Mouse (Mus musculus) small intestine, adult 2 months (tissue): ENCODE measurements around the gene Sepsecs.

Experiments
- CTCF ChIP-seq: fragments of 200-500 bp; IDR thresholded peaks from 2 replicates; pipeline ENCODE4 v1.5.1; 2012; ENCODE audit warnings: low read depth, mild to moderate bottlenecking, control low read depth, inconsistent platforms, low read length, moderate library complexity, mixed read lengths; ENCODE audit not compliant: insufficient replicate concordance, insufficient read length; ENCODE audit errors: extremely low read depth
- POLR2A ChIP-seq: fragments of 200-500 bp; IDR thresholded peaks from 2 replicates; pipeline ENCODE4 v1.6.1; 2012; ENCODE audit warnings: low read depth, mild to moderate bottlenecking, control low read depth, inconsistent platforms, low read length, moderate library complexity

- no peak for TF ChIP-seq POLR2A
- no peak for TF ChIP-seq CTCF
Measured at GRCm38 (mm10) chr5:52638006-52638405, 31.5 kb downstream of the Sepsecs start.
